Mouse (Mus musculus) heart, adult 11 months (tissue): ENCODE data around the gene Rnf185.

Source experiments
- DNase-seq: peaks from one replicate; pipeline ENCODE4 v3.0.0; 2022

The Rnf185 gene

DNA sequence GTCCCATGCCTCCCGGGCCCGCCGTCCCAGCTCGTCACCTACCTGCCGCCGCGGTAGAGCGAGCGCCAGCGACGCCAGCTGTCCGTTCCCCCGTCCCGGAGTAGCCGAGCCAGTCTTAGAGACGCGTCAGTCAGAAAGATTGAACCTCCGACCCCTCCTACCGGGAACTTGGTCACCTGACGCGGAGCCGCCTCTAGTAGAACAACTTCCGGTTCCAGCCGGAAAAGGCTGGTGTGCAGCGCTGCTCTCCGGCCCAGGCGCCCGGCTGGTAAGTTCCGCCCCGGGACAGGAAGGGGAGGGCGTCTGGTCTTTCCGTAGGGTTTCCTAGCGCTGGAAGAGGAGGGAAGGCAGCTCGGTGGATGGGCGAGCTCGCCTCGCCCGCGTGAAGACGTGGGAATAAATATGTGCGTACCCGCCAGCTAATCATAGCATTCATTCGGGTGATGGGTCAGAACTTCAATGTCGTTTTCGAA, at the start of gene Rnf185:
Gene Rnf185 (minus strand): TSS at position 197 of the 473 bp plus-strand sequence.
- peak; percentile 100 for DNase-seq

DNA sequence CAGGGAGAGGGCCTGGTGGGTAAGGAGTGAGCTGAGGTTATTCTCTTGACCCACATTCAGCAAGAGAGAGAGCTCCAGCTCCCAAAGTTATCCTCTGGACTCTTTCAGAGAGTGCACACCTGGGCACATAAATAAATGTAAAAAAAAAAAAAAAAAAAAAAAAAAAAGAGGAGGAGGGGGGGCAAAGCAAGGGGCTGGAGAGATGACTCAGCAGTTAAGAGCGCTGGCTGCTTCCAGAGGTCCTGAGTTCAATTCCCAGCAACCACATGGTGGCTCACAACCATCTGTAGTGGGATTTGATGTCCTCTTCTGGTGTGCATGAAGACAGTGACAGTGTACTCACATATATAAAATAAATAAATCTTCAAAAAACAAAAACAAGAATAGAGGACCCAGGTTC, 45.1 kb upstream of the Rnf185 start:
- DNase-seq = no peak

DNA sequence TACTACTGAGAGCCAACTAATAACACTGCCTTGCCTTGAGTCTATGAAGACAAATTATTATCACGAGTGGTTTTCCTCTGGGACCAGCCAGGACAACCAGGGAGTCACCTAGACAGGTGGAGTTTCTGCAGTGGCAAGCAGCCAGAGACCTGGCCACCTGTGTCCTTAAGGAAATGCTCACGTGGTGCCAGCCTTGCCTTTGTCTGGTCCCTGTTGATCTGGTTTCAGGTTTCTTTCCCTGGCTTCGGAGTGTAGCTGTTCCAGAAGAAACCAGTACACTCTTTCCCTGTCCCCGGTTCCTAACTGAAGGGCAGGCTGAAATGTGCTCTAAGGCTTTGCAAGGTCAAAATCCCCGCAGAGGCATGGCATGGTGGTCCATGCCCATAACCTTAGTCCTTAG, 44.6 kb upstream of the Rnf185 start:
- no peak for DNase-seq

DNA sequence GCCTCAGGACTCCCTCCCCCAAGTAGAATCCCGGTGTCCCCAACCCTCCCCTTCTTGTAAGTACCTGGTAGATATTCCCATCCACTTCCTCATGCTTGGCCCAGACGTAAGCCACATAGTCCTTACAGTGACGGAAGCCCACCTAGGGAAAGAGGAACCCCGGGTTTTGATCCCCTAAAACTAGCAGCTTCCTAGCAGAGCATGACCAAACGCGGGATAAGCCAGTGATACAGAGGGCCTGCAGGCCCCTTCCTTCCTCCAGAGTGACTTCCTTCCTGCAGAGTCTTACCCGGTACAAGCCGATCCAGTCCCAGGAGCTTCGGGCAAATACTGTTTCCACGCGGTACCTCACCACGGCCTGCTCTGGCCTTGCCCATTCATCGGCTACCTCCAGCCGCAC, 43.3 kb upstream of the Rnf185 start:
- no peak for DNase-seq

DNA sequence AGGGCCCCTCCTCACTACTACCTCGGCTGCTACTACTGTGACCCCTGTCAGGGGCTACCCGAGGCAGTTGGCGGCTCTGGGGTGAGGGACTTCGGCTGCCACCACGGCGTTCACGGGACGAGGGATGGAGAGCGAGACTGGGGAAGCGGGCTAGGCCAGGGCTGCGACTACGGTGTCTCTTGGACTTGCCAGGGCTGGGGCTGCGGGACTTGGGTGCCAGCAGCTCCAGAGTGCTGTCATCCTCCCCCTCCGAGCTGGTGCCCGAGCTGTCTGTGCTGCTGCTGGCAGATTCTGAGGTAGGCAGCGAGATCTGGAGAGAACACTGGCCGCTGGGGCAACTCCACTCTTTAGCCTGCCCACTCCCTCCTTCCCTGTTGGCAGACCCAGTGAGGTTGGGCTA, 42.7 kb upstream of the Rnf185 start:
- no peak for DNase-seq

DNA sequence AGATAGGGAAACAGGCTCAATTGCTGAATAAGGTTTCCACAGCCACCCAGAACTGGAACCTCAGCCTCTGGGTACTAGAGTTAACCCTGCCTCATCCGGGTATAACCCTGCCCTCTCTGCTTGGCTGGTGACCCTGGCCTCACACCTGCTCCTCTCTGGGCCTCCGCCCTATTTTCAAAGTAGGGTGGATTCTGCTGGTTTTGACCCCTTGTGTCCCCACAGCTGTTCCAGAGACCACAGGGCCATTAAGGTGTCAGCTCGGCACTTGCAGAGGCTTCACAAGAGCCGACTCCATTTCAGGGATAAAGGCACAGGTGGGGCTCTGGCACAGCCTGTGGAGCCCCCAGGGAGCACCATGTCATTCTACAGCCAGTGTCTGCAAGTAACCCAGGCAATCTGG, 40.6 kb upstream of the Rnf185 start:
- DNase-seq = no peak

DNA sequence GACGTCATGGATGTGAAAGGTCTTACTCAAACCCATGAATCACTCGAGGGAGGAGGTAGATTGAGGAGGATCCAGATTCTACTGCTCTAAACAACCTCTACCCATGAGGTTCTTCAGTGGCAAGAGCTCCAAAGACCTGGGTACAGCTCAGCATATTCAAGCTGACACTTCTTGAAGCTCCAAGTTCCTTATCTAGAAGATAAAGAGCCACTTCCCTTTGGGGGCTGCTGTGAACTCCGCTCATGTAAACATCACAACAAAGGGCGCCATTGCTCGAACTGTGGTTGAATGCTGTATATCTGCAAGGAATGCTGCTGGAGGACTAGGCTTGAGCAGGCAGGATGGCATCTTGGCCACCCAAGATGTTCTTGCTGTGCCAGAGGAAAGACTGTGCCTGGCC, 36.9 kb upstream of the Rnf185 start:
- no peak for DNase-seq

DNA sequence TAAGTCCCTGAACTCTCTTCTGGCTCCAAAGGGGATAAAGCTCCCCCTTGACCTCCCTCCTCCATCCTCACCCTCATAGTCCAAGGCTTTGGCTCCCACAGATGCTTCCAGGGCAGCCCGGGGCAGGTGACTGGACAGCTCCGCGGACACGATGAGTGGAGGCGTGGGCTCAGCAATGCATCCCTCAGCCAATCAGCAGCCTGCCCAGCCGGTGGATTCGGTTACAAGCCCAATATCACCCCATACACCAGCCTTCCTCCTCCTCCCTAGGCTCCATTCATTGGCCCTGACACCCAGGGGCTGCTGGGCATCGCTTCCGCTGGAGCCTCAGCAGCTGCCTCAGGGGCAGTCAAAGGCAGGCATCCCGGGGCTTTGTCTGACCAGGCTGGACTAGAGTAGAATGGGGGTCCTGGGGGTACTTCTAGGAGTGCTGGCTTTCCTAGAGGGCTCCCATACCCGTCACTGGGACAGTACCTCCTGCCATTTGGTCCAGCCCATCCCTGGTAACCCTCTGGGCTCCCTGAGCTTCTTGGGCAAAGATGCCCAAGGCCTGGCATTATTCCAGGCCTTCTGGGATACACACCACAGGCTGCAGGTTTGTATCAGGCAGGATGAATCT, 35.9 kb upstream of the Rnf185 start, which contains the start of gene Pla2g3:
Gene Pla2g3 (plus strand): TSS at position 333 of the 619 bp plus-strand sequence.
- DNase-seq = no peak

DNA sequence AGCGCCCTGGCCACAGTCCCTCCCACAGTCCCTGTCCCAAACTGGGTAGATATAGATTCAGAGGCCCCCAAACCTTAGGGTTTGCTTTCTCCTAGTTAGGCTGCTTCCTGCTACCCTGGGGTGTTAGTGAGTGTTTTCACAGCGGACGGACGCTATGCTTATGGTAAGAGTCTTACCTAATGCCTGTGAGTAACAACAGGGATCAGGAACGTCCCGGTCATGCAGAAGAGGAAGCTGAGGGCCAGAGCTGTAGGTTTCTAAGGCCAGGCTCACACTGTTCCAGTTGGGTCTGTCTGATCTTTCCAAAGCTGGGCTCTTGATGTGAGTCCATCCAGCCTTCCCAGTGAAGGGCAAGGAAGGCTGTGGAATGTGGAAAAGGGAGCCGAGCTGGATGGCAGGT, 34.2 kb upstream of the Rnf185 start:
- DNase-seq = peak; percentile 54

DNA sequence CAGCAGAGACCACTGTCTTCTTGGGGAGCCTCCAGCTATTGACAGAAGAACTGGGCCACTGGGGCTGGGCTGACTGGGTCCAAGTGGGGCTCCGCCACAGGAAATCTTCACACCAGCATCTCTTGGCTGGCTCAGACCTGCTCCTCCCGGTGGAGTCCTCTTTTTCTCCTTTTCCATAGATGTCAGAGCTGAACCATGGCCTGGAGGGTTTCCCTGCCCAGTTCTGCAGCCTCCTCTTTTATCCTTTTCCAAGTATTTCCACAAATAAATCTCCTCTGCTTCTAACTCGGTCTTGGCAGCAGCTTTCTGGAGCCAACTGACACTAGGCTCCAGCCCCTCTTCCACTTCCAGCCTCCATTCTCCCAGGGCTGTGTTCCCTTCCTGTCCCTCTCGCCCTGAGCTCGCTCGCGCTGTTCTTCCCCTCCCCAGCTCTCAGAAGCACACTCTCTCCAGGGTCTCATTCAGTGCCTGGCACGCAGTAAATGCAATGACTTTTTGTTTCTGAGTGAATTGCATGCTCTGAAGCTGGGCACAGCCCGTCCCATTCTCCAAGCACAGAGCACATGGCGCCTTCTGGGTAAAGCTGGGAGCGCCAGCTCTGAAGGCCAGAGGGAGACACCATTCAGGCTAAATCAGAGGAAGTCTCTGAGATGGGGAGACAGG, 31.9 kb upstream of the Rnf185 start:
- no peak for DNase-seq

DNA sequence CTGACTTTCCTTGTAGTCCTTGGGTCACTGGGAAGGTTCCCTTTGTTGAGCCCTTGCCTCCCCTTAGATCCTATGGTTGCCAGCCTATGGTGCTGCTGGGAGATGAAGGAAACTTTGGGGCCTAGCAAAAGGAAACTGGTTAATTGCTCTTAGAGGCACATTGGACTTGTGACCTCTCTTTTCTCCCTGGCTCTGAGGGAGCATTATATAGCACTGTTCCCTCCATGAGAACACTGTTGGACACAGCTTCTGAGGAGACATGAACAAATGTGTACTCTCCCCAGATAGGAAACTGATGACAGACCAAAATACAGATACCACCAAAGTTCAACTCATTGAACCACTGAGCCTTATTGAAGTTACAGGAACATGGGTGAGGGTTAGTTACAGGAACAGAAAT, 23.3 kb upstream of the Rnf185 start:
- DNase-seq = no peak

DNA sequence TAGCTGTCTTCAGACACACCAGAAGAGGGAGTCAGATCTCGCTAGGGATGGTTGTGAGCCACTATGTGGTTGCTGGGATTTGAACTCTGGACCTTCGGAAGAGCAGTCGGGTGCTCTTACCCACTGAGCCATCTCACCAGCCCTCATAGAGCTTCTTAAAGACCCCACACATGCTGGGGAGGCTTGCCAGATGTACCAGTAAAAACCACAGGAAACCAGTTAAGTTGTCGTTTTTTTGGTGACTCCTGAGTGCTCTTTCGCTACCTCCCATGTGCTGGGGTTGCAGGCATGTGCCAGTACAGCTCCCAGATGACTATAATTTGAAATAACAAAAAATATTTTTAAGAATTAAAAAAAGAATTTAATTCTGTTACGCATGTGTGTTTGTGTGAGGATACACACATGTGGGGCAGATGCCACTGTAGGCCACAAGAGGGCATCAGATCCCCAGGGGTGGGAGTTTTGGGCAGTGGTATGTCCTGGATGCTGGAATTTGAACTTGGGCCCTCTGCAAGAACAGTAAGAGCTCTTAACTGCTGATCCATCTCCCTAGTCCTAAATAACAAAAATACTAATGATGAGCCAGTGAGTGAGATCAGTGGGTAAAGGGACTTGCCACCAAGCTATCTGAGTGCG, 22.4 kb upstream of the Rnf185 start:
- no peak for DNase-seq

DNA sequence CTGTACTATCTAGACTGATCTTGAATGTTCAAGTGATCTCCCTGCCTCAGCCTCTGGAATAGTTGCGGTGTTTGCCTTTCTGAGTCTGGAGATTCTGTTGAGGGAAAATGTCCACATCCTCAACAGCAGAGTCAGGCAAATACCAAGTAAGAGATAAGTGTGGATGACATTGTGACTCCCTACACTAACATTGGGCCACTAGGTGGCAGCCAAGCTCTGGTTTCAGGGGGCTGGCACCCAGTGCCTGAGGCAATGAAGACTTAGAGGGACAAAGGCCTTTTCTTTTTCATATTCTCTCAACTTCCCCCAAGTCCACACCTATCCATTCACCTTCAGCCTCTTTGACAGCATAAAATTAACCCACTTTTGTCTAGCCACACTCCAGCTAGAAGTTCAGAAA, 20.3 kb upstream of the Rnf185 start:
- DNase-seq = peak; percentile 97

DNA sequence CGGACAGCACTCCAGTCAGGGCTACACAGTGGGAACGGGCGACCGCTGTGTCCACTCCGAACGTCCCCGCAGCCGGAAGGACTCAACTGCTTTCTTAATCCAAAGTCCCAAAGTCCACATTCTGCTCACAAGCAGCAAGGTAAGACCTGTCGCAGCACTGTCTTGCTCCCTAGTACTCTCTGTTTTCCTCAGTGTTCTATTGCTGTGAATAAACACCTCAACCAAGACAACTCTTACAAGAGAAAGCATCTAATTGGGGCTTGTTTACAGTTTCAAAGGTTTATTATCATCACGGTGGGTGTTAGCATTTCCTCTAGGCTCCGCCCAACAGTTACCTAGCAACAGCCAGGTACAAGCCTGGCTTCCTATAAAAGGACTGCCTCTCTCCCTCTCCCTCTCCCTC, 19.3 kb upstream of the Rnf185 start:
- DNase-seq = no peak

DNA sequence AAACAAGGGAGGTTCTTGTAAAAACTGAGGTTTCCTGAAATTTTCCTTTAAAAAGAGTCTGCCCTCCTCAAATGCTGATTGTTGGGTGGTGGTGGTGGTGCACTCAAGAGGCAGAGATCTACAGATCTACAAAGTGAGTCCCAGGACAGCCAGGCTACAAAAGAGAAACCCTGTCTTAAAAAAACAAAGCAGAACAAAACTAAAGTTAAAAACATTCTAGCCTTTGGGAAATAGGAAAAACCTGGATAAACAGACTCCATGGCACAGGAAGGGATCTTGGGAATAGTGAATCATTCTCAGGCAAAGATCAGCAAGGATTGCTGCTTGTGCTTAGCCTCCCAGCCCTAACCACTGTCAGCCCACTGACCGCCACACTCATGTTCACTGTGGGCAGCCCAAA, 10.7 kb upstream of the Rnf185 start:
- DNase-seq = no peak

DNA sequence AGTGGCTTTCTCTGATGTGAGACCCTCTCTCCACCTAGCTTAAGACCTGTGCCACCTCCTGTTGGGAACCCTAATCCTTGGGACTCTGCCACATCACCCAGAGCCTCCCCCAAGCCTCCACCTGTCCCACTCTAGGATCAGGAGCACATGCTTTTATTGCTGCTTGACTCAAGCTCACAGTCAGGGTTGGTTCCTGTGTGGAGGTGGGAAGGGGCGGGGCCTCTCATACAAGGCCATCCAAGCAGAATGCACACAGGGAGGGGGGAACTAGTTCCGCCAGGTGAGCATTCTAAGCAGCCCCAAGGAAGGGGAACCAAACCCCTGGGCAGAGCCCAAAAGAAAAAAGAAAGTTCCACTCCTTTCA, 6.9 kb upstream of the Rnf185 start:
- DNase-seq = no peak

DNA sequence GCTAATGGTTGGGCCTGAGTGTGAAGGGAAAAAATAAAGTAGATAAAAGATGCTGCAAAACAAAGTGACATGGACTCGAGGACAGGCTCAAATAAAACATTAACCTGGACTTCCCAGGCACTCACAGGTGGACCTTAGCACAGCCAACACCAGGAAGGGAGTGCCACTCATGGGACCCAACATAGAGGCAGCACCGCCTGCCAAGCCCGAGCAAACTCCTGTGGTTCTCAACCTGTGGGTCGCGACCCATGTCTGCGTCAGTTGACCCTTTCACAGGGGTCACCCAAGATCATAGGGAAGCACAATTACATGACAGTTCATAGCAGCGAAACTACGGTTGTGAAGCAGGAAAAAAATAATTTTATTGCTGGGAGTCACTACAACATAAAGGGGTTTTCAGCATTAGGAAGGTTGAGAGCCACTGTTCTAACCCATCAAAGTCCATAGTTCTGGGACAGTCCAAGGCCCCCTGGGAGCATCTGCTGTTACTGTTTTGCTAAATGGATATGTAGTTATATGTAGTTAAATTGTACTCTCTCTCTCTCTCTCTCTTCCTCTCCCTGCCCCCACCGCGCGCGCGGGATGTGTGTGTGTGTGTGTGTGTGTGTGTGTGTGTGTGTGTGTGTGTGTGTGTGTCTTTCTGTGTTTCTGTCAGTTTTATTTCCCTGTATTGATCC, 6.4 kb upstream of the Rnf185 start:
- no peak for DNase-seq

DNA sequence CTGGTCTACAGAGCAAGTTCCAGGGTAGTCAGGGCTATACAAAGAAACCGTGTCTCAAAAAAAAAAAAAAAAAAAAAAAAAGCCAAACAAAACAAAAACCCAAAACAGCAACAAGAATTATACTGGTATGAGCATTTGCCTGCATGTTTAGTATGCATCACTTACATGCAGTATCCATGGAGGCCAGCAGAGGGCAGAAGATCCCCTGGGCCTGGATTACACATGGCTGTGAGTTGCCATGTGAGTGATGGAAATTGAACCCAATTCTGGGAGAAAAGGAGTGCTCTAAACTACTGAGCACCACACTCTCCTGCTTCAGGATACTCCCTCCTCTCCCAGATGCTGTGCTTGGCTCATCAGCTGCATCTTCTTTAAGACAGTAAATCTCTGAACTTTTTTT, 4.2 kb upstream of the Rnf185 start:
- DNase-seq = peak; percentile 92

DNA sequence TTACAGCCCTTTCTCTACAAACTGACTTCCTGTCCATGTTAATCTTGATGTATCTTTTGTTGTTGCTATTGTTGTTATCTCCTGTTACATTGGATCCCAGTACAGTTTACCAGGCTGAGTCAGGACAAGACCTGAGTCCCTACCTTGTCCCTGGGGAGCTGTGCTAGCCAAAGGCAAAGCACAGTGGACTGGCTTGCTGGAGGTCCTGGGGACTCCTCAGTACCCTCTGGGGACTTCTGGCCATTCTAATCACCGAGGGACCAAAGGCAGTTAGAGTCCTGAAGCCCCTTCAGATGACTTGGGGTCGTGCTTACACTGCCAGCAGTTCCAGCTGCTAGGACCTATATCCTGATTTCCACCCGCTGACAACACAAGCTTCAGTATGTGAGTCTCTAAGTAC, 2.3 kb upstream of the Rnf185 start:
- DNase-seq = peak; percentile 87

DNA sequence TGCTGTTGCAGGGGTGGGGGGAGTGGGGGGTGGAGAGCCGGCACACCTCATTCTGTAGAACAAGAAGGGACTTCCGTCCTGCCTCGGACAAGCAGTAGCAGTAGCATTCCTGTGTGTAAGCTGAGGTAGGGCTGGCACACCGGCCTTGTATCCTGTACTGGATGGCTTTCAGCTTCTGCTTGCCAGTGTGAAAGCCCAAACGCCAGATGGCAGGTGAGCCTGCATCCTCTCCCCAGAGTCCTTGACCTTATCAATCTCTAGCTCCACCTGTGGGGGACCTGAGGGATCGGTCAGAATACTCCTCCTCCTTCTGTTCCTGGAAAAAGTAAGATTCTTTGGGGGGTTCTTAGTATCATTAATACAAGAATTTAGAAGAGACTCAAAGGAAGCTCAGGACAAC, 1.3 kb upstream of the Rnf185 start:
- DNase-seq = peak; percentile 88

DNA sequence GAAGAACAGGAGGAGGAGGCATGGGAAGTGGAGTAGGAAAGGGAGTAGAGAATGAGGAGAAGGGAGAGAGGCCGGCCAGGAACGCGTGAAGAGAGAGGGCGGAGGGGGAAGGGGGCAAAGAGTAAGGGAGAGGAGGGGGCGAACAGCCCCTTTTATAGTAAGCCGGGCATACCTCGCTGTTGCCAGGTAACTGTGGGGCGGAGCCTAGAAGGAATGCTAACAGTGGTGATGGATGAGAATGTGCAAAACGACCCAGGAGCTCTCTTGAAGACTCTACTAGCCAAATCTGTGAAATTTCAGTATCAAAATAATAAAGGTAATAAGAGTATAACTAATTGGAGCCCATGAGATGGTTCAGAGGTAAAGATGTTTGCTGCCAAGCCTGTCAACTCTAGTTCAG, 606 bp upstream of the Rnf185 start:
- peak; percentile 92 for DNase-seq

DNA sequence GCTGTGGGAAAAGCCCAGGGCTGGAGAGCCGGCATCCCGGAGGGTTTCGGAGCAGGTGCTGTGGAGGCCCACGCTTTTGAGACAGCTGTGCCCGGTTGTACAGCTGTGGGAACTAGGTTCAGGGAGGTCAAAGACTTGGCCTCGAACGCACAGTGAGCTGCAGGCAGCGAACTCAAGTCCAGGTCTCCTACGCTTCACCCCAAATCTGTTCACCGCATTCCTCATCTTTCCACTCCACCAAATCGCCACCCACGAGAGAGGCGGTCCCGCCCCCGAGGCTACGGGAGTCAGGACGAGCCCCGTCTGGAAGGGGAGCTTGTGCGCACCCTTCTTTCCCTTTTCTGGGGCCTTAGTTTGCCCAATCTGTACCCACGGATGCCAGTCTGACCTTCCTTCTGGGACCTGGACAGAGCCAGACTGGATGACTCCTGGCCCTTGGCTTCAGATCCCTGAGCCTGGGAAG, 431 bp downstream of the Rnf185 start:
- no peak for DNase-seq

DNA sequence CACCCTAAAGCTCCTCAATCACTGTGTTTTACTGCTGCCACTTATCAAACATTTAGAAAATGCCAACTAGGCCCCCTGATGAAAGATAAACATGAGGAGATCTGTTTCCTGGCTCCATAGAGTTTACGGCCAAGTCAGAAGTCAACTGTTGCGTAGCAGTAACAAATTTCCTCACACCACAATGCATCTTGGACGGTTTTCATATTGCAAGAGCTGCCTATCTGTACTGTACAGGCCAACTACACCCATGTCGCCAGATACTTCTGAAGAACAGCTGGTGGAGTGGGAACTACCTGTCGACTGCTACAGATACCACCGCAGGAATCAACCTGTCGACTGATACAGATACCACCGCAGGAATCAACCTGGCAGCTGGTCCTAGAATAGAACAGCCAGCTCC, 7.3 kb downstream of the Rnf185 start:
- DNase-seq = no peak

DNA sequence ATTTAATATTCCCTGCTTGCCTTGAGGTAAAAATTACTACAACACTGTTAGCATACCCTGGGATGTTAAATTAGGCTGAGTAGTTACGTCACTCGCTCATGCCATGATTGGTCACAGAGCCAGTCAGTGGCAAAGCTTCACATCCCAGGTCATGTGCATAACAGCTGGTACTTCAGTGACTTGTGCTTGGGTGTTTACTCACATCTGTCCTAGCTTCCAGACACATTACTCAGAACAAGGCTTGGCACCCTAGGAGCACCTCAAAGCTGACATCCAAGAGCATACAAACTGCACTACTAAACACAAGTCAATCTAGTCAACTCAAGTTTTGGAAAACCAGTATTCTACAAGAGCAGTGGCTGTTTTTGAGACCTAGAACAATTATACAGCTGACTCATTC, 9.1 kb downstream of the Rnf185 start:
- DNase-seq = peak; percentile 68
